Mouse (Mus musculus) neural tube, embryonic 15.5 days (tissue): Measurements from ENCODE around the gene Klrb1a. TPM values are rescaled to one million over a fixed set of nuclear protein-coding genes. Genes with fewer than 3 reads are reported as not detected.
"Not testable (repeated sequence)": the region's sequence is repeated elsewhere in the genome, so short reads cannot be mapped to it uniquely, and the experiment has no call there.

Experiments used
- ATAC-seq: fragments of 200-750 bp; cut with Nextera tagmentation; 2 replicates; pipeline ENCODE4 v1.8.0; 2017; ENCODE audit warnings: mild to moderate bottlenecking, moderate TSS enrichment, moderate library complexity; ENCODE audit not compliant: low FRiP score
- H3K27ac ChIP-seq: fragments of 300-500 bp; sonication (generic); replicated peaks from 2 replicates; pipeline ENCODE4 v1.5.1; 2015; ENCODE audit warnings: mild to moderate bottlenecking, inconsistent platforms
- H3K27me3 ChIP-seq: fragments of 300-500 bp; sonication (generic); replicated peaks from 2 replicates; pipeline ENCODE4 v1.6.1; 2015; ENCODE audit warnings: inconsistent platforms
- H3K36me3 ChIP-seq: fragments of 300-500 bp; sonication (generic); 2 replicates; pipeline ENCODE4 v1.6.1; 2015; ENCODE audit warnings: inconsistent platforms
- H3K4me1 ChIP-seq: fragments of 300-500 bp; sonication (generic); 2 replicates; pipeline ENCODE4 v1.6.1; 2015; ENCODE audit warnings: inconsistent platforms
- H3K4me2 ChIP-seq: fragments of 300-500 bp; sonication (generic); 2 replicates; pipeline ENCODE4 v1.6.1; 2015; ENCODE audit warnings: inconsistent platforms, mild to moderate bottlenecking, moderate library complexity
- H3K4me3 ChIP-seq: fragments of 300-500 bp; sonication (generic); replicated peaks from 2 replicates; pipeline ENCODE4 v1.5.1; 2015; ENCODE audit warnings: mild to moderate bottlenecking, inconsistent platforms
- H3K9ac ChIP-seq: fragments of 300-500 bp; sonication (generic); replicated peaks from 2 replicates; pipeline ENCODE4 v1.6.1; 2015; ENCODE audit warnings: mild to moderate bottlenecking, inconsistent platforms
- H3K9me3 ChIP-seq: fragments of 300-500 bp; sonication (generic); replicated peaks from 2 replicates; pipeline ENCODE4 v1.6.1; 2016; ENCODE audit warnings: inconsistent platforms
- WGBS: fragments of 180-500 bp; shearing (Covaris S2); methylation state at CpG from one replicate; pipeline ENCODE4 v1.1.7; 2015; ENCODE audit warnings: mixed read lengths; 5-methylcytosine and 5-hydroxymethylcytosine counted together
- polyA plus RNA-seq: library from polyadenylated mRNA; unstranded; fragments of >200 nt; fragmentation: Nextera tagmentation; extraction: Ambion mirVana; gene quantifications from 2 replicates; pipeline ENCODE4 v1.2.1, GENCODE M21; 2015

Gene Klrb1a
- polyA plus RNA-seq, 1 experiment from 2014 or later, result not detected

GRCm38 (mm10) chr6:128640673-128641072, 17.3 kb upstream of the Klrb1a start:
- H3K27ac ChIP-seq, result no peak overlapping the region
- H3K27me3 ChIP-seq, result no peaks in the 10 kb centered on the region
- H3K36me3 ChIP-seq, result no peaks in the 10 kb centered on the region
- no peak overlapping the region for H3K4me3 ChIP-seq
- no peaks in the 10 kb centered on the region for H3K4me1 ChIP-seq
- no peak overlapping the region for H3K4me2 ChIP-seq
- WGBS, result 95% methylated on average over 1 of the region's 1 CpGs
- no peak overlapping the region for H3K9ac ChIP-seq
- no peak for ATAC-seq
- no peaks in the 10 kb centered on the region for H3K9me3 ChIP-seq

- not testable (repeated sequence) for H3K4me1 ChIP-seq, H3K36me3 ChIP-seq, H3K9me3 ChIP-seq, H3K27ac ChIP-seq, H3K4me3 ChIP-seq, H3K9ac ChIP-seq, H3K4me2 ChIP-seq, H3K27me3 ChIP-seq, ATAC-seq
- WGBS, result 83% methylated on average over 15 of the region's 15 CpGs
These were observed 7.9 kb upstream of the Klrb1a start for GRCm38 (mm10) chr6:128630912-128631905.

GRCm38 (mm10) chr6:128629771-128630739, 6.7 kb upstream of the Klrb1a start:
- H3K36me3 ChIP-seq, H3K9ac ChIP-seq, H3K27ac ChIP-seq, H3K27me3 ChIP-seq, H3K4me3 ChIP-seq, H3K4me1 ChIP-seq, H3K9me3 ChIP-seq, H3K4me2 ChIP-seq: not testable (repeated sequence)
- WGBS, result 54% methylated on average over 13 of the region's 13 CpGs
- ATAC-seq, result peak; percentile 96

- H3K36me3 ChIP-seq, ATAC-seq, H3K4me3 ChIP-seq, H3K9ac ChIP-seq, H3K4me1 ChIP-seq, H3K27me3 ChIP-seq, H3K4me2 ChIP-seq, H3K27ac ChIP-seq, H3K9me3 ChIP-seq: not testable (repeated sequence)
- 95% methylated on average over 6 of the region's 6 CpGs for WGBS
These were observed 1.9 kb upstream of the Klrb1a start for GRCm38 (mm10) chr6:128625246-128625645.

- Histone ChIP-seq H3K9me3 (no peaks in the 10 kb centered on the region), H3K4me2 (no peak overlapping the region), H3K36me3 (no peaks in the 10 kb centered on the region), H3K4me1 (no peaks in the 10 kb centered on the region), H3K27ac (no peak overlapping the region), H3K27me3 (no peaks in the 10 kb centered on the region), H3K9ac (no peak overlapping the region), H3K4me3 (no peak overlapping the region)
- no peak for ATAC-seq
- WGBS, result 90% methylated on average over 4 of the region's 4 CpGs
These were observed 1.1 kb upstream of the Klrb1a start for GRCm38 (mm10) chr6:128624425-128624824.

- H3K36me3 ChIP-seq, result no peaks in the 10 kb centered on the region
- no peaks in the 10 kb centered on the region for H3K27me3 ChIP-seq
- H3K9ac ChIP-seq, result no peak overlapping the region
- H3K4me3 ChIP-seq, result no peak overlapping the region
- ATAC-seq, result no peak
- H3K4me1 ChIP-seq, result no peaks in the 10 kb centered on the region
- H3K27ac ChIP-seq, result no peak overlapping the region
- WGBS, result 63% methylated on average over 2 of the region's 2 CpGs
- H3K9me3 ChIP-seq, result no peaks in the 10 kb centered on the region
- no peak overlapping the region for H3K4me2 ChIP-seq
These were observed 600 bp downstream of the Klrb1a start for GRCm38 (mm10) chr6:128622733-128623132.

GRCm38 (mm10) chr6:128606350-128606749, 17.0 kb downstream of the Klrb1a start:
- H3K4me2 ChIP-seq, result no peak overlapping the region
- WGBS, result 71% methylated on average over 9 of the region's 9 CpGs
- no peaks in the 10 kb centered on the region for H3K9me3 ChIP-seq
- no peaks in the 10 kb centered on the region for H3K27me3 ChIP-seq
- no peak for ATAC-seq
- H3K4me1 ChIP-seq, result peaks cover 7% of the 10 kb centered on the region; the same call in 1 of the 2 replicates
- no peak overlapping the region for H3K9ac ChIP-seq
- H3K27ac ChIP-seq, result no peak overlapping the region
- H3K36me3 ChIP-seq, result no peaks in the 10 kb centered on the region
- H3K4me3 ChIP-seq, result no peak overlapping the region

- Histone ChIP-seq H3K4me3 (no peak overlapping the region), H3K9me3 (no peaks in the 10 kb centered on the region), H3K4me2 (no peak overlapping the region), H3K4me1 (peaks cover 7% of the 10 kb centered on the region; the same call in 1 of the 2 replicates), H3K36me3 (no peaks in the 10 kb centered on the region), H3K27ac (no peak overlapping the region), H3K9ac (no peak overlapping the region), H3K27me3 (no peaks in the 10 kb centered on the region)
- 39% methylated on average over 5 of the region's 5 CpGs for WGBS
- ATAC-seq, result no peak
These were observed 18.8 kb downstream of the Klrb1a start for GRCm38 (mm10) chr6:128604512-128604911.

- Histone ChIP-seq H3K4me1 (peaks cover 7% of the 10 kb centered on the region; the same call in 1 of the 2 replicates), H3K9ac (no peak overlapping the region)
- WGBS, result 41% methylated on average over 10 of the region's 10 CpGs
These were observed 20.7 kb downstream of the Klrb1a start for GRCm38 (mm10) chr6:128602463-128603201.

GRCm38 (mm10) chr6:128602026-128602425, 21.3 kb downstream of the Klrb1a start:
- H3K36me3 ChIP-seq, result no peaks in the 10 kb centered on the region
- peaks cover 11% of the 10 kb centered on the region; the same call in 1 of the 2 replicates for H3K4me1 ChIP-seq
- H3K9ac ChIP-seq, result no peak overlapping the region
- H3K4me3 ChIP-seq, result peak overlapping the region; percentile 10; the same call in 1 of the 2 replicates
- 0 out of 2 replicates have a peak overlapping the region, but pooled peaks have one; percentile 25 for H3K27ac ChIP-seq
- H3K4me2 ChIP-seq, result peak overlapping the region; percentile 32
- WGBS, result 27% methylated on average over 3 of the region's 3 CpGs
- no peaks in the 10 kb centered on the region for H3K27me3 ChIP-seq
- H3K9me3 ChIP-seq, result no peaks in the 10 kb centered on the region
- no peak for ATAC-seq

More at GRCm38 (mm10) chr6:128602463-128603201, 20.7 kb downstream of the Klrb1a start:
- Histone ChIP-seq H3K27me3 (no peaks in the 10 kb centered on the region), H3K27ac (0 out of 2 replicates have a peak overlapping the region, but pooled peaks have one; percentile 25), H3K36me3 (no peaks in the 10 kb centered on the region), H3K4me2 (peak overlapping the region; percentile 32), H3K4me3 (peak overlapping the region; percentile 10; the same call in 1 of the 2 replicates), H3K9me3 (no peaks in the 10 kb centered on the region)
- ATAC-seq, result peak; percentile 62

GRCm38 (mm10) chr6:128599555-128599954, 23.8 kb downstream of the Klrb1a start:
- no peak for ATAC-seq
- 66% methylated on average over 4 of the region's 4 CpGs for WGBS
- Histone ChIP-seq H3K4me1 (peaks cover 15% of the 10 kb centered on the region; the same call in 1 of the 2 replicates), H3K4me3 (no peak overlapping the region), H3K36me3 (no peaks in the 10 kb centered on the region), H3K27ac (no peak overlapping the region), H3K9ac (no peak overlapping the region), H3K9me3 (no peaks in the 10 kb centered on the region), H3K27me3 (no peaks in the 10 kb centered on the region), H3K4me2 (no peak overlapping the region)
